In the genomic region with DNA sequence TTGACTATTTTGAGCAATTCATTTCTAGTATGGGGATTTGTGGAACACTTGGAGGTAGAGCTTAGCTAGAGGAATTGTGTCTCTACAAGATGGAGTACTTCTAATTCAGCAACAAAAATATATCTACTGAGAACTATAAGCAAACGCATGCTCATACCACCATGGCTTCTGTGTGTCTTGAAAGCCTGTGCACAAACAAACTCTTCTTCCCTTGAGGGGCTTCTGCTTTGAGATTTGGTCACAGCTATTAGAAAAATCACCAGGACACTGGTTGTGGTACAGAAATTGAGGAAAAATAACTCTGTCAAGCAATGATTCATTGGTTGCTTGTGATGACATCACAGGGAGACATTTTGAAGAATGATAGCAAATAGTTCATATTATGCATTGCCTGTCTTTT, we compare ENCODE assay signal across 38 mouse cellular contexts. TPM values are rescaled to one million over a fixed set of nuclear protein-coding genes. Genes with fewer than 3 reads are reported as not detected.
"Had no signal": no experiment of that assay in that cellular context is flagged by ENCODE, and none has a peak within 500 bp of the region (broad histone marks: within the 10 kb centered on the region; RNA-seq: fewer than 3 reads in every experiment).

No protein-coding gene starts in this region.

- DNase-seq: cerebellum, adult 2 months; cerebellum, adult 8-10 months; cerebellum, adult 9-10 months; cerebellum, adult 9-11 months; cerebellum, postnatal 10 days; cerebellum, postnatal 14 days; cerebellum, postnatal 25 days; cerebellum, postnatal 36 days; embryo, embryonic 11 days; forebrain, postnatal 0 days; gastrocnemius, adult 2 months; gastrocnemius, postnatal 10 days; gastrocnemius, postnatal 14 days; gastrocnemius, postnatal 25 days; gastrocnemius, postnatal 36 days; heart, adult 18-20 months had no signal

- H3K9ac ChIP-seq: embryonic facial prominence, embryonic 12.5 days; embryonic facial prominence, embryonic 13.5 days; embryonic facial prominence, embryonic 15.5 days; forebrain, embryonic 12.5 days; forebrain, embryonic 13.5 days; forebrain, embryonic 15.5 days; forebrain, postnatal 0 days had no signal

- H3K36me3 ChIP-seq: embryonic facial prominence, embryonic 10.5 days; embryonic facial prominence, embryonic 12.5 days; embryonic facial prominence, embryonic 13.5 days; embryonic facial prominence, embryonic 15.5 days; forebrain, embryonic 10.5 days; forebrain, embryonic 12.5 days; forebrain, embryonic 15.5 days had no signal

- H3K4me2 ChIP-seq: embryonic facial prominence, embryonic 12.5 days; embryonic facial prominence, embryonic 13.5 days; embryonic facial prominence, embryonic 15.5 days; forebrain, embryonic 12.5 days; forebrain, embryonic 13.5 days; forebrain, embryonic 15.5 days had no signal

- H3K4me3 ChIP-seq: embryonic facial prominence, embryonic 10.5 days; embryonic facial prominence, embryonic 12.5 days; embryonic facial prominence, embryonic 13.5 days; embryonic facial prominence, embryonic 15.5 days; erythroblast, embryonic 14.5 days; forebrain, embryonic 10.5 days; forebrain, embryonic 12.5 days; forebrain, embryonic 13.5 days; forebrain, embryonic 15.5 days; gastrocnemius, adult 2 months had no signal

- H3K27ac ChIP-seq: embryonic facial prominence, embryonic 10.5 days; embryonic facial prominence, embryonic 12.5 days; embryonic facial prominence, embryonic 13.5 days; embryonic facial prominence, embryonic 15.5 days; forebrain, embryonic 10.5 days; forebrain, embryonic 12.5 days; forebrain, embryonic 13.5 days; forebrain, embryonic 15.5 days; gastrocnemius, adult 2 months had no signal

- H3K27me3 ChIP-seq: embryonic facial prominence, embryonic 12.5 days; embryonic facial prominence, embryonic 13.5 days; embryonic facial prominence, embryonic 15.5 days; forebrain, embryonic 12.5 days; forebrain, embryonic 13.5 days; forebrain, embryonic 15.5 days had no signal

- H3K4me1 ChIP-seq: embryonic facial prominence, embryonic 10.5 days; embryonic facial prominence, embryonic 12.5 days; embryonic facial prominence, embryonic 13.5 days; embryonic facial prominence, embryonic 15.5 days; forebrain, embryonic 10.5 days; forebrain, embryonic 12.5 days; forebrain, embryonic 13.5 days; forebrain, embryonic 15.5 days had no signal

- H3K9me3 ChIP-seq: embryonic facial prominence, embryonic 13.5 days; embryonic facial prominence, embryonic 15.5 days; forebrain, embryonic 13.5 days; forebrain, embryonic 15.5 days had no signal

- ATAC-seq: forebrain, embryonic 13.5 days; forebrain, embryonic 14.5 days; forebrain, embryonic 15.5 days; forebrain, embryonic 16.5 days; forebrain, postnatal 0 days had no signal

RNA-seq across cellular contexts. Expression of gene AW822073, which starts 9.4 kb away (rescaled TPM):
- total RNA-seq: common myeloid progenitor, adult 5-6 weeks; forebrain, postnatal 0 days; gastrocnemius, adult 18-20 months; gastrocnemius, adult 2 months; gastrocnemius, adult 8-10 months; gastrocnemius, postnatal 10 days; gastrocnemius, postnatal 14 days; gastrocnemius, postnatal 25 days; gastrocnemius, postnatal 36 days; gastrocnemius, postnatal 4 days; heart, adult 18-20 months; heart, adult 8-10 months had no signal
- polyA plus RNA-seq: cerebellum, adult 2 months; cortical plate, adult 2 months; embryonic facial prominence, embryonic 10.5 days; embryonic facial prominence, embryonic 11.5 days; embryonic facial prominence, embryonic 12.5 days; embryonic facial prominence, embryonic 13.5 days; embryonic facial prominence, embryonic 14.5 days; embryonic facial prominence, embryonic 15.5 days; erythroblast, embryonic 14.5 days; forebrain, embryonic 10.5 days; forebrain, embryonic 11.5 days; forebrain, embryonic 12.5 days; forebrain, embryonic 13.5 days; forebrain, embryonic 14.5 days; forebrain, embryonic 15.5 days; forebrain, embryonic 16.5 days; forebrain, postnatal 0 days; gonadal fat pad, adult 2 months had no signal

RNA-seq across cellular contexts. Expression of gene Duxf3, which starts 17.1 kb away (rescaled TPM):
- total RNA-seq: common myeloid progenitor, adult 5-6 weeks; gastrocnemius, adult 18-20 months; gastrocnemius, adult 2 months; gastrocnemius, adult 8-10 months; gastrocnemius, postnatal 10 days; gastrocnemius, postnatal 14 days; gastrocnemius, postnatal 25 days; gastrocnemius, postnatal 36 days; gastrocnemius, postnatal 4 days; granulocyte monocyte progenitor cell, adult 5-6 weeks; heart, adult 18-20 months; heart, adult 8-10 months had no signal
- polyA plus RNA-seq: cerebellum, adult 2 months; embryonic facial prominence, embryonic 10.5 days; embryonic facial prominence, embryonic 11.5 days; embryonic facial prominence, embryonic 12.5 days; embryonic facial prominence, embryonic 13.5 days; embryonic facial prominence, embryonic 14.5 days; embryonic facial prominence, embryonic 15.5 days; erythroblast, embryonic 14.5 days; forebrain, embryonic 10.5 days; forebrain, embryonic 11.5 days; forebrain, embryonic 12.5 days; forebrain, embryonic 13.5 days; forebrain, embryonic 14.5 days; forebrain, embryonic 15.5 days; forebrain, embryonic 16.5 days; forebrain, postnatal 0 days; gonadal fat pad, adult 2 months had no signal

RNA-seq across cellular contexts. Expression of gene Gm4981, which starts 21.1 kb away (rescaled TPM):
- total RNA-seq: common myeloid progenitor, adult 5-6 weeks; forebrain, postnatal 0 days; gastrocnemius, adult 18-20 months; gastrocnemius, adult 2 months; gastrocnemius, adult 8-10 months; gastrocnemius, postnatal 10 days; gastrocnemius, postnatal 14 days; gastrocnemius, postnatal 25 days; gastrocnemius, postnatal 36 days; gastrocnemius, postnatal 4 days; granulocyte monocyte progenitor cell, adult 5-6 weeks; heart, adult 18-20 months; heart, adult 8-10 months had no signal
- polyA plus RNA-seq: cerebellum, adult 2 months; embryonic facial prominence, embryonic 10.5 days; embryonic facial prominence, embryonic 11.5 days; embryonic facial prominence, embryonic 12.5 days; embryonic facial prominence, embryonic 13.5 days; embryonic facial prominence, embryonic 14.5 days; embryonic facial prominence, embryonic 15.5 days; erythroblast, embryonic 14.5 days; forebrain, embryonic 10.5 days; forebrain, embryonic 11.5 days; forebrain, embryonic 12.5 days; forebrain, embryonic 13.5 days; forebrain, embryonic 14.5 days; forebrain, embryonic 15.5 days; forebrain, embryonic 16.5 days; forebrain, postnatal 0 days; gonadal fat pad, adult 2 months had no signal
